Comparison of ENCODE assay signal across 30 mouse cellular contexts in the genomic region with DNA sequence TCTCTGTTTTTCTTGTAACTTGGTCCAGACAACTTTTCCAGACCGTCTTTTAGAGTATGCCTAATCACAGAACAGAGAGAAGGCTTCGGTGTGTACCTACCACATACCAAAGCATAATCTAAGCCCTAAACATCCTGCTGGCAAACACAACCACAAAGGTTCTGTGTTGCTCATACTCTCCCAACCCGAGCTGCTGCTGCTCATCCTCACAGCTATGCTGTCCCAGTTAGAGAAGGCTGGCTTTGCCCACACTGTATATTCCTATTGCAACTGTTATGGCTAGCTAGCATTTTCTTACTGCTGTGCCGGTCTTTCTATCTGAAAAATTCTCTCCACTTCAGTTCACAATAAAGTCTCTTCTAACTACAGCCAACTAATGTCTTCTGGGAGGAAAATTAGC.
"Had no signal": no experiment of that assay in that cellular context is flagged by ENCODE, and none has a peak within 500 bp of the region (broad histone marks: within the 10 kb centered on the region; RNA-seq: fewer than 3 reads in every experiment).

No protein-coding gene starts in this region.

- DNase-seq: left cerebral cortex, postnatal 4 days; liver; liver, embryonic 13.5 days; liver, postnatal 0 days; lung, adult 18-20 months; lung, adult 2 months; lung, embryonic 14.5 days; lung, postnatal 10 days; lung, postnatal 14 days; lung, postnatal 36 days; lung, postnatal 4 days; midbrain, embryonic 14.5 days had no signal

- H3K4me3 ChIP-seq: limb, embryonic 10.5 days; limb, embryonic 12.5 days; limb, embryonic 13.5 days; limb, embryonic 15.5 days; liver, embryonic 12.5 days; liver, embryonic 13.5 days; liver, embryonic 15.5 days; lung, embryonic 15.5 days; megakaryocyte, embryonic 14.5 days; midbrain, embryonic 10.5 days; midbrain, embryonic 12.5 days; midbrain, embryonic 13.5 days; midbrain, embryonic 15.5 days; myocyte; neural tube, embryonic 12.5 days had no signal

- H3K36me3 ChIP-seq: limb, embryonic 10.5 days; limb, embryonic 12.5 days; limb, embryonic 13.5 days; limb, embryonic 15.5 days; liver, embryonic 12.5 days; liver, embryonic 13.5 days; liver, embryonic 15.5 days; lung, embryonic 15.5 days; midbrain, embryonic 10.5 days; midbrain, embryonic 12.5 days; midbrain, embryonic 13.5 days; midbrain, embryonic 15.5 days; neural tube, embryonic 12.5 days had no signal

- H3K27ac ChIP-seq: limb, embryonic 10.5 days; limb, embryonic 12.5 days; limb, embryonic 13.5 days; limb, embryonic 15.5 days; liver, embryonic 12.5 days; liver, embryonic 13.5 days; liver, embryonic 14.5 days; liver, embryonic 15.5 days; lung, embryonic 15.5 days; macrophage; midbrain, embryonic 10.5 days; midbrain, embryonic 12.5 days; midbrain, embryonic 13.5 days; midbrain, embryonic 15.5 days; neural tube, embryonic 12.5 days had no signal

- H3K4me1 ChIP-seq: limb, embryonic 15.5 days; lung, embryonic 15.5 days; neural tube, embryonic 12.5 days had no signal

- H3K27me3 ChIP-seq: limb, embryonic 12.5 days; limb, embryonic 13.5 days; limb, embryonic 15.5 days; liver, embryonic 12.5 days; liver, embryonic 13.5 days; liver, embryonic 15.5 days; lung, embryonic 15.5 days; megakaryocyte, embryonic 14.5 days; midbrain, embryonic 12.5 days; midbrain, embryonic 13.5 days; midbrain, embryonic 15.5 days; neural tube, embryonic 12.5 days had no signal

- ATAC-seq: liver, embryonic 12.5 days; liver, postnatal 0 days; lung, postnatal 0 days; midbrain, embryonic 13.5 days; midbrain, embryonic 15.5 days; midbrain, embryonic 16.5 days had no signal
